Mouse (Mus musculus): ENCODE measurements around the gene Hbs1l. TPM values are rescaled to one million over a fixed set of nuclear protein-coding genes. Genes with fewer than 3 reads are reported as not detected.

Hbs1l gene
- 68.4 and 98.1 TPM in 2 replicates for polyA plus RNA-seq (2012)

GRCm38 (mm10) chr10:21295759-21296621, at the start of gene Hbs1l:
Hbs1l (plus strand) TSS chr10:21295979.

DNA sequence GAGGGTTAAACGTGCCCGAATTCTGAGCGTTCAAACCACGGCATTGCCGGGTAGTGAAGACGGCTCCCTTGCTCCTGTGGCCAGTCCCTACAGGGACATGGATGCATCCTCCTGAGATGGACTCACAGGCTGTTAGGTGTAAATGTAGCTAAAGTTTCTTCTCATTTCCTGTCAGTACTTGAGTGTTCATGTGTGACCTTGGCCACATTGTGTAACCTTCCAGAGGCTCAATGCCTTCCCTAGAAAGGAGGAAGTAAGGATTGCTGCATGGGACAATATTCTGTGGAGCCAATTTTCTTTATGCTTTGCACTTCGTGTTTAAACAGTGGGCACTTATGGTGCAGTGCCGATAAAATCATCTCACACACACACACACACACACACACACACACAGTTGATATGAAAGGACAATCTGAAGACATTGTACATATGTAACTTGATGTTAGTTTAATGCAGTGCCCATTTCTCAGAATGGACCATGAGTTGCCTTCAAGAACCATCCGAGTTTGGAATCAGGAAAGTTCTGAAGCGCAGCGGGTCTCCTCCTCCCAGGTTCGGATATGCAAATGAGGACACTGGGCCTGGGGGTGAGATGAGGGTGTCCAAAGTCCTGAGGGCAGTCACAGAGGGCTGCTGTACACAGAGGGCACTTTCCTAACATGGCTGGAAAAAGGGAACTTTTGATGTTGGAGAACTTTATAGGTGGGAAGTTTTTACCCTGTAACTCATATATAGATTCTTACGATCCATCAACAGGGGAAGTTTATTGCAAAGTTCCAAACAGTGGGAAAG, 81.1 kb downstream of the Hbs1l start, which contains the start of gene Aldh8a1:
Gene Aldh8a1, plus strand, starts transcription at position 610 of the 792 bp plus-strand sequence.

Other genes starting within 250 kb of the Hbs1l start
- 69.0 and 82.1 TPM in 2 replicates for gene Myb, start 135.0 kb upstream of the Hbs1l start, polyA plus RNA-seq (2012)
- gene Aldh8a1, start 81.3 kb downstream of the Hbs1l start, polyA plus RNA-seq (2012) = not detected in 2 replicates